Mouse (Mus musculus) limb, embryonic 15.5 days (tissue): Measurements from ENCODE around the gene Tbc1d5. TPM values are rescaled to one million over a fixed set of nuclear protein-coding genes. Genes with fewer than 3 reads are reported as not detected.

Experiments
- ATAC-seq: fragments of 200-750 bp; cut with Nextera tagmentation; 2 replicates; pipeline ENCODE4 v1.8.0; 2017; ENCODE audit warnings: low read depth, moderate TSS enrichment; ENCODE audit not compliant: insufficient number of reproducible peaks, low FRiP score, low TSS enrichment
- H3K27ac ChIP-seq: fragments of 300-500 bp; sonication (generic); 2 replicates; pipeline ENCODE4 v1.5.1; 2015; ENCODE audit warnings: moderate library complexity, mild to moderate bottlenecking, inconsistent platforms
- H3K27me3 ChIP-seq: fragments of 300-500 bp; sonication (generic); 2 replicates; pipeline ENCODE4 v1.6.1; 2015; ENCODE audit warnings: inconsistent platforms
- H3K36me3 ChIP-seq: fragments of 300-500 bp; sonication (generic); 2 replicates; pipeline ENCODE4 v1.6.1; 2015; ENCODE audit warnings: inconsistent platforms
- H3K4me1 ChIP-seq: fragments of 300-500 bp; sonication (generic); 2 replicates; pipeline ENCODE4 v1.6.1; 2015; ENCODE audit warnings: inconsistent platforms
- H3K4me2 ChIP-seq: fragments of 300-500 bp; sonication (generic); 2 replicates; pipeline ENCODE4 v1.6.1; 2015; ENCODE audit warnings: mild to moderate bottlenecking, inconsistent platforms
- H3K4me3 ChIP-seq: fragments of 300-500 bp; sonication (generic); 2 replicates; pipeline ENCODE4 v1.5.1; 2015; ENCODE audit warnings: mild to moderate bottlenecking, inconsistent platforms
- H3K9ac ChIP-seq: fragments of 300-500 bp; sonication (generic); 2 replicates; pipeline ENCODE4 v1.6.1; 2015; ENCODE audit warnings: inconsistent platforms
- H3K9me3 ChIP-seq: fragments of 300-500 bp; sonication (generic); 2 replicates; pipeline ENCODE4 v1.6.1; 2016; ENCODE audit warnings: inconsistent platforms
- WGBS: fragments of 180-500 bp; shearing (Covaris S2); methylation state at CpG from one replicate; pipeline ENCODE4 v1.1.7; 2015; 5-methylcytosine and 5-hydroxymethylcytosine counted together
- polyA plus RNA-seq: library from polyadenylated mRNA; unstranded; fragments of >200 nt; fragmentation: Nextera tagmentation; extraction: Ambion mirVana; gene quantifications from 2 replicates; pipeline ENCODE4 v1.2.1, GENCODE M21; 2015

The Tbc1d5 gene
- polyA plus RNA-seq, 1 experiment from 2014 or later: 9.8 TPM

- Histone ChIP-seq H3K9ac (no peak overlapping the region), H3K27ac (no peak overlapping the region), H3K4me2 (no peak overlapping the region), H3K27me3 (no peaks in the 10 kb centered on the region), H3K9me3 (no peaks in the 10 kb centered on the region), H3K36me3 (no peaks in the 10 kb centered on the region), H3K4me1 (no peaks in the 10 kb centered on the region), H3K4me3 (no peak overlapping the region)
- WGBS: 81% methylated on average over 6 of the region's 6 CpGs
- no peak for ATAC-seq
These were observed 491.0 kb downstream of the Tbc1d5 start for GRCm38 (mm10) chr17:50688135-50688534.

- H3K4me3 ChIP-seq: no peak overlapping the region
- H3K27me3 ChIP-seq: no peaks in the 10 kb centered on the region
- no peak for ATAC-seq
- no peaks in the 10 kb centered on the region for H3K9me3 ChIP-seq
- H3K9ac ChIP-seq: no peak overlapping the region
- no peaks in the 10 kb centered on the region for H3K36me3 ChIP-seq
- H3K27ac ChIP-seq: no peak overlapping the region
- no peak overlapping the region for H3K4me2 ChIP-seq
- 67% methylated on average over 10 of the region's 10 CpGs for WGBS
- no peaks in the 10 kb centered on the region for H3K4me1 ChIP-seq
These were observed 491.5 kb downstream of the Tbc1d5 start for GRCm38 (mm10) chr17:50687670-50688069.

DNA sequence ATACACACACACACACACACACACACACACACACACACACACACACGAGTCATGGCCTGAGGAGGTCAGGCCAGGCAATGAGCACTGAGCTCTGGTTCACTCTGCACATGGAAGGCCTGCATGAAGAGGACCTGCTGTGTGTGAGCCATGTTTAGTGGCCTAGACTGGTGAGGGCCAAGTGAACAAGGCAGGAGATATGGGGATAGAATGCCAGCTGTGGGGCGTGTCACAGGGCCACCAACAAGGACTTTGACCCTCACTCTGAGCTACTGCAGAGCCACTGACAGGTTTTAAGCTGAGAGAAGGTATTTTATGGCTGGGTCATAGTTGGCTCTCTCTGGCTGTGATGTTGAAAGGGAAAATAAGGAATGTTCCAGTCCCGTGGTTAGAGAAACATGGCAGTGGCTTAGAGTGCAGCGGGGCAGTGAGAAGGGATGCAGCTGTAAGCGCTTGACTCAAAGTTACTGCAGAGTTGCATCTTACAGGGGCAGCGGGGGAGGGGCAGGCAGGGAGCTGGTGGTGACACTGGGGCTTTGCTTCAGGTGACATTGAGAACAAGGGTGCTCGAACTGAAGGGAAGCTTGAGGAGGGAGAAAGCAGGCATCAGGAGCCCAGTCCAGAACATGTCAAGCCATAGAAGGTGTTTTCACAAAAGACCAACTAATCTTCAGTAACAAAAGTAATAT is 494.0 kb downstream of the Tbc1d5 start:
- no peak overlapping the region for H3K4me2 ChIP-seq
- H3K27me3 ChIP-seq: no peaks in the 10 kb centered on the region
- no peak overlapping the region for H3K4me3 ChIP-seq
- H3K4me1 ChIP-seq: no peaks in the 10 kb centered on the region
- H3K36me3 ChIP-seq: no peaks in the 10 kb centered on the region
- no peak overlapping the region for H3K9ac ChIP-seq
- no peaks in the 10 kb centered on the region for H3K9me3 ChIP-seq
- ATAC-seq: no peak
- no peak overlapping the region for H3K27ac ChIP-seq
- WGBS: 64% methylated on average over 7 of the region's 7 CpGs
